Mouse (Mus musculus) heart, postnatal 0 days (tissue): Measurements from ENCODE around the gene Csnk1e. TPM values are rescaled to one million over a fixed set of nuclear protein-coding genes. Genes with fewer than 3 reads are reported as not detected.

Source experiments
- ATAC-seq: fragments of 200-750 bp; cut with Nextera tagmentation; 2 replicates; pipeline ENCODE4 v1.8.0; 2017; ENCODE audit warnings: low read depth, moderate number of reproducible peaks, moderate library complexity; ENCODE audit not compliant: insufficient read depth
- DNase-seq: peaks from one replicate; pipeline ENCODE4 v3.0.0-alpha.2; 2016; ENCODE audit warnings: low spot score
- H3K27ac ChIP-seq: fragments of 300-500 bp; sonication (generic); 2 replicates; pipeline ENCODE4 v1.5.1; 2014; ENCODE audit warnings: low read depth, mild to moderate bottlenecking
- H3K27me3 ChIP-seq: fragments of 300-500 bp; sonication (generic); 2 replicates; pipeline ENCODE4 v1.6.1; 2014; ENCODE audit warnings: low read length, mixed read lengths; ENCODE audit not compliant: control insufficient read depth, insufficient read depth
- H3K36me3 ChIP-seq: fragments of 300-500 bp; sonication (generic); replicated peaks from 2 replicates; pipeline ENCODE4 v1.6.1; 2014; ENCODE audit warnings: low read length, mixed read lengths; ENCODE audit not compliant: control insufficient read depth, insufficient read depth
- H3K4me1 ChIP-seq: fragments of 300-500 bp; sonication (generic); 2 replicates; pipeline ENCODE4 v1.6.1; 2014; ENCODE audit warnings: antibody characterized with exemption; ENCODE audit not compliant: control insufficient read depth, insufficient read depth
- H3K4me2 ChIP-seq: fragments of 300-500 bp; sonication (generic); 2 replicates; pipeline ENCODE4 v1.6.1; 2014; ENCODE audit warnings: low read depth, mild to moderate bottlenecking, low read length, moderate library complexity
- H3K4me3 ChIP-seq: fragments of 300-500 bp; sonication (generic); 2 replicates; pipeline ENCODE4 v1.5.1; 2014; ENCODE audit warnings: low read depth, low read length
- H3K9ac ChIP-seq: fragments of 300-500 bp; sonication (generic); replicated peaks from 2 replicates; pipeline ENCODE4 v1.6.1; 2014; ENCODE audit warnings: low read depth, low read length, mixed read lengths
- H3K9me3 ChIP-seq: fragments of 300-500 bp; sonication (generic); replicated peaks from 2 replicates; pipeline ENCODE4 v1.6.1; 2016; ENCODE audit warnings: low read length; ENCODE audit not compliant: control insufficient read depth
- CTCF ChIP-seq: IDR thresholded peaks from 2 replicates; pipeline ENCODE4 v1.5.1; 2016; ENCODE audit warnings: antibody characterized with exemption, control low read depth, low read depth
- EP300 ChIP-seq: IDR thresholded peaks from 2 replicates; pipeline ENCODE4 v1.6.1; 2016; ENCODE audit warnings: antibody characterized with exemption, low read depth
- WGBS: fragments of 180-500 bp; shearing (Covaris S2); extraction: QIAGEN DNeasy Blood & Tissue Kit; methylation state at CpG from one replicate; pipeline ENCODE4 v1.1.7; 2014; 5-methylcytosine and 5-hydroxymethylcytosine counted together
- polyA plus RNA-seq: library from polyadenylated mRNA; unstranded; fragments of >200 nt; fragmentation: Nextera tagmentation; extraction: Ambion mirVana; gene quantifications from 2 replicates; pipeline ENCODE4 v1.2.1, GENCODE M21; 2015
- total RNA-seq: library from RNA; depleted of rRNA; stranded (reverse); fragments of >200 nt; gene quantifications from 2 replicates; pipeline ENCODE4 v1.2.3, GENCODE M21; 2014; ENCODE audit warnings: low replicate concordance

Gene Csnk1e
- total and polyA plus RNA-seq, 2 experiments from 2014 or later: 61.5 to 167 TPM

DNA sequence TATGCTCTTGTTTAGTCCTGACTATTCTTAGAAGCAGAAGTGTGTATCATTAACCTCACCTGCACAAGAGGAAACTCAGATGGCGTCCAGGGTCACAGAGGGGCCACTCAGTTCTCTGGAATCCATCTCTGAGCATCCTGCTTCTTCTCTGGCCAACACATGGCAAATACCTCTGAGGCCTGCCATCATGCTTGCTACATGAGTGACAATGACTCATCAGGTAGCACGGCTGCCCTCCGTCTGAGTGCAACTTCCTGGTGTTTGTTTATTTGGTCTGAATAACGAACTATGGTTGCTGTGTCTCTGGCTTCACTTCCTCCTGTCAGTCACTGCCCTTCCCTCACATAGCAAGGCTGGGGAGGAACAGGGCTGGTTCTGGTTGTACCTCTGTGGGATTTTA lies 40.9 kb downstream of the Csnk1e start:
- H3K4me2 ChIP-seq: no peak overlapping the region
- no peak overlapping the region for H3K4me3 ChIP-seq
- no peak for ATAC-seq
- no peak overlapping the region for H3K9ac ChIP-seq
- H3K4me1 ChIP-seq: no peaks in the 10 kb centered on the region
- no peaks in the 10 kb centered on the region for H3K27me3 ChIP-seq
- DNase-seq: no peak
- H3K9me3 ChIP-seq: no peaks in the 10 kb centered on the region
- peaks cover 27% of the 10 kb centered on the region for H3K36me3 ChIP-seq
- WGBS: 16% methylated on average over 4 of the region's 4 CpGs
- TF ChIP-seq EP300 (no peak), CTCF (no peak)
- no peak overlapping the region for H3K27ac ChIP-seq

DNA sequence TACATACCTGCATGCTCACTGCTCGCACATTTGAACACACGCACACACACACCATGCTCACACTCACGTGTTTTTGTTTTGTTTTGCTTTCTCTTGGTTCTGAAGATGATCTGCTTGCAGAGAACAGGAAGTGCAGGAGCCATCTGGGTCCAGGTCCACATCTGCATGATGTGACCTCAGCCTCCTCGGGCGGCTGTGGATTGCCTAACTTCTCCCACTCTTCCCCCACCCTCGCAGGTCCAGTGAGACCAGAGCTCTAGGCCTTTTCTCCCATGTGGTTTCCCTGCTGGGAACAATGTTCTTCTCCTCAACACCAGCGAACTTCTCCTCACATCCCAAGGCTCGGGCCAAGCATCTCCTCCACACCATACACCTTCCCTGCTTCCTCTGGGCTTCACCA lies 41.6 kb downstream of the Csnk1e start:
- H3K9ac ChIP-seq: no peak overlapping the region
- peaks cover 20% of the 10 kb centered on the region for H3K36me3 ChIP-seq
- ATAC-seq (no peak), DNase-seq (no peak)
- no peak for TF ChIP-seq EP300
- H3K4me3 ChIP-seq: no peak overlapping the region
- H3K27ac ChIP-seq: no peak overlapping the region
- peaks cover 2% of the 10 kb centered on the region; the same call in 1 of the 2 replicates for H3K4me1 ChIP-seq
- H3K9me3 ChIP-seq: no peaks in the 10 kb centered on the region
- 61% methylated on average over 8 of the region's 8 CpGs for WGBS
- H3K27me3 ChIP-seq: no peaks in the 10 kb centered on the region
- H3K4me2 ChIP-seq: no peak overlapping the region

DNA sequence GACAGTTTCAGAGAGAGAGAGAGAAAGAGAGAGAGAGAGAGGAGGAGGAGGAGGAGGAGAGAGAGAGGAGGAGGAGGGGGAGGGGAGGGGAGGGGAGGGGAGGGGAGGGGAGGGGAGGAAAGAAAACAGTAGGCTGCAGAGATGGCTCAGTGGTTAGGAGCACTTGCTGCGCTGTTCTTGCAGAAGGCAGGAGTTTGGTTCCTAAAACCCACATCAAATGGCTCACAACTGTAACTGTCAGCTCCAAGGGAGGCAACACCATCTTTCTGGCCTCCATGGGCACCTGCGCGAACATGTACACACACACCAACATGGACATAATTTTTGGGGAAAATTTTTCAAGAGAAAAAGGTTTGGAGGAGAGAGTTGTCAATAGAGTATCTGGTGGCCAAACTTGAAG lies 42.2 kb downstream of the Csnk1e start:
- no peak for DNase-seq
- WGBS: 96% methylated on average over 3 of the region's 3 CpGs
- no peak overlapping the region for H3K27ac ChIP-seq
- H3K27me3 ChIP-seq: no peaks in the 10 kb centered on the region
- ATAC-seq: no peak
- H3K36me3 ChIP-seq: peaks cover 14% of the 10 kb centered on the region
- no peak overlapping the region for H3K4me2 ChIP-seq
- no peak overlapping the region for H3K9ac ChIP-seq
- peaks cover 5% of the 10 kb centered on the region; the same call in 1 of the 2 replicates for H3K4me1 ChIP-seq
- no peak for TF ChIP-seq EP300
- TF ChIP-seq CTCF: no peak
- no peaks in the 10 kb centered on the region for H3K9me3 ChIP-seq
- H3K4me3 ChIP-seq: no peak overlapping the region

DNA sequence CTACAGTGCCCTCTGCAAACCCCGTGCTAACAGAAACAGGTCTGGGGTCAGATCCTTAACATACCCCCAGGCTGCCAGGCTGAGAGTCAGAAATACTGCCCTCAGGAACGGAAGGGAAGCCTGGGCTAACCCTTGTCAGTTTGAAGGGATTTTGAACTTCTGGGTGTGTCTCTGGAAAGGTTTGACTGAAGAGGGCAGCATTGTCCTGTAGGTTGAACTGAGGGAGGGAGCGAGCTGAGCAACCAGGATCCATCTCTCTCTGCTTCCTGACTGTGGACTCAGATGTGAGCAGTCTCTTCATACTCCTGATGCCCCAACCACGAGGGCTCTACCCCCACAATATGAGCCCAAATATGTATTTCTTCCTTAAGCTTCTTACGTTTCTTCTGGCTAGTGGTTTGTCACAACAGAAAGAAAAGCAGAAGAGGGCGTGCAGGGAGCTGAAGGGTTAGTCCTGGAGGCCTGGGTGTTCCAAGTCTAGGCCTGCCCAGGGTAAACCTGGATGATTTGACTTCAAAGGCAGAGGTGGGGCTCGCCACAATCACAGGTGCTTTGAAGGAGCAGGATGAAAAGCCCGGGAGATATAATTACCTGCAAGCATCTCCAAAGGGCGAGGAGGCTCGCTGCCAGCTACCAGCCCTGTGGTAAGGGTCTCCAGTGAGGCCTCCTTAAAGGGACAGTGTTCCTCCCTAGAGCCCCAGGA lies 43.9 kb downstream of the Csnk1e start:
- no peak for TF ChIP-seq EP300
- TF ChIP-seq CTCF: no peak; the same call in 1 of the 2 replicates
- ATAC-seq: no peak

GRCm38 (mm10) chr15:79409077-79409573 lies 46.2 kb downstream of the Csnk1e start:
- Histone ChIP-seq H3K27me3 (no peaks in the 10 kb centered on the region), H3K9ac (no peak overlapping the region), H3K9me3 (no peaks in the 10 kb centered on the region), H3K4me2 (no peak overlapping the region), H3K4me3 (no peak overlapping the region), H3K36me3 (no peaks in the 10 kb centered on the region), H3K4me1 (peaks cover 5% of the 10 kb centered on the region; the same call in 1 of the 2 replicates), H3K27ac (peak overlapping the region; percentile 25; the same call in 1 of the 2 replicates)
- ATAC-seq: peak; percentile 62
- no peak for TF ChIP-seq EP300
- TF ChIP-seq CTCF: no peak
- WGBS: 89% methylated on average over 4 of the region's 4 CpGs
- DNase-seq: no peak

More for the DNA sequence above, 43.9 kb downstream of the Csnk1e start:
- H3K9ac ChIP-seq: no peak overlapping the region
- H3K36me3 ChIP-seq: no peaks in the 10 kb centered on the region
- H3K4me1 ChIP-seq: peaks cover 5% of the 10 kb centered on the region; the same call in 1 of the 2 replicates
- DNase-seq: no peak
- no peaks in the 10 kb centered on the region for H3K27me3 ChIP-seq
- H3K4me3 ChIP-seq: no peak overlapping the region
- no peak overlapping the region for H3K4me2 ChIP-seq
- no peak overlapping the region for H3K27ac ChIP-seq
- H3K9me3 ChIP-seq: no peaks in the 10 kb centered on the region
- 79% methylated on average over 10 of the region's 10 CpGs for WGBS

- Histone ChIP-seq H3K27me3 (no peaks in the 10 kb centered on the region), H3K9ac (no peak overlapping the region), H3K4me3 (no peak overlapping the region), H3K27ac (no peak overlapping the region), H3K4me1 (peaks cover 15% of the 10 kb centered on the region), H3K9me3 (no peaks in the 10 kb centered on the region), H3K4me2 (no peak overlapping the region), H3K36me3 (no peaks in the 10 kb centered on the region)
- TF ChIP-seq CTCF (no peak), EP300 (no peak)
- DNase-seq (no peak), ATAC-seq (no peak)
- WGBS: 55% methylated on average over 4 of the region's 4 CpGs
Observed at GRCm38 (mm10) chr15:79406564-79406963, 48.8 kb downstream of the Csnk1e start.
